ENCODE assay signal across 10 mouse cellular contexts in the genomic region with DNA sequence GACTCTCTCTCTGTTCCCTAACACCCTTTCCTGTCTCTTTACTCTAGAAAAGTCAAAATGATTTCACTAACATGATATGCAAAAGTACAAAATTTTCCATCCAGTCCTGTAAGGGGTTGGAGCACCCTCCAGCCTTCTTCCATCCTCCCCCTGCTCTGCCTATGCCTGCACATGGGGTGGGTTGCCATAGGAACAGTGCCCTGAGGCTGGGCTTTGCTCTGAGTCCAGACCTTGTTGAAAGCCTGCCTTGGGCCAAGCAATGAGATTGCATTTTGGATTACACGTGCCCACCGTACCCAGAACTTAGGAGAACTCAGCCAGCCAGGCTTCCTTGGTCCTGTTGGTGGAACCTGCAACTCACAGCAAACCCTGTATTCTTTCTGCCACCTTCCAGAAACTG. TPM values are rescaled to one million over a fixed set of nuclear protein-coding genes. Genes with fewer than 3 reads are reported as not detected.
DNase-seq lines count a peak whose midpoint lies in the region; ATAC-seq and TF ChIP-seq lines count a peak whose summit lies in the region.
"Had no signal": no experiment of that assay in that cellular context is flagged by ENCODE, and none has a peak within 500 bp of the region (broad histone marks: within the 10 kb centered on the region; RNA-seq: fewer than 3 reads in every experiment).

No protein-coding gene starts in this region.

- H3K4me3 ChIP-seq in lung, embryonic 14.5 days (ENCODE audit: low read depth, low read length): no peak overlapping the region
- no peak overlapping the region for H3K4me3 ChIP-seq in hindbrain, embryonic 15.5 days
- H3K4me3 ChIP-seq in stomach, embryonic 15.5 days (replicated peaks): no peak overlapping the region

- no peaks in the 10 kb centered on the region for H3K36me3 ChIP-seq in lung, embryonic 14.5 days (ENCODE audit: insufficient read depth)
- no peaks in the 10 kb centered on the region for H3K36me3 ChIP-seq in hindbrain, embryonic 15.5 days
- no peaks in the 10 kb centered on the region for H3K36me3 ChIP-seq in stomach, embryonic 15.5 days

- no peak overlapping the region for H3K9ac ChIP-seq in lung, embryonic 14.5 days
- H3K9ac ChIP-seq in hindbrain, embryonic 15.5 days: peak overlapping the region; percentile 19; the same call in 1 of the 2 replicates
- H3K9ac ChIP-seq in stomach, embryonic 15.5 days: no peak overlapping the region
- H3K9ac ChIP-seq: liver, postnatal 0 days had no signal

- no peak overlapping the region for H3K4me2 ChIP-seq in lung, embryonic 14.5 days
- H3K4me2 ChIP-seq in hindbrain, embryonic 15.5 days: no peak overlapping the region
- H3K4me2 ChIP-seq in stomach, embryonic 15.5 days: no peak overlapping the region

- ATAC-seq in lung, embryonic 14.5 days (ENCODE audit: insufficient read depth): 0 out of 2 replicates have a peak, but pooled peaks have one; percentile 36
- ATAC-seq in hindbrain, embryonic 15.5 days (ENCODE audit: low FRiP score, low read depth): peak; percentile 66
- ATAC-seq in stomach, embryonic 15.5 days (ENCODE audit: insufficient read depth, low FRiP score, low read depth): no peak; the same call in 1 of the 2 replicates

- peaks cover 24% of the 10 kb centered on the region for H3K4me1 ChIP-seq in lung, embryonic 14.5 days (ENCODE audit: insufficient read depth)
- peaks cover 37% of the 10 kb centered on the region for H3K4me1 ChIP-seq in hindbrain, embryonic 15.5 days (replicated peaks)
- H3K4me1 ChIP-seq in stomach, embryonic 15.5 days: peaks cover 26% of the 10 kb centered on the region; the same call in 1 of the 2 replicates

- DNase-seq in adrenal gland, postnatal 10 days: peak; percentile 58
- no peak for DNase-seq in adrenal gland, postnatal 4 days (ENCODE audit: low spot score in 2 of 2)
- DNase-seq in lung, embryonic 14.5 days: no peak
- no peak for DNase-seq in lung, adult 18-20 months
- DNase-seq in heart, adult 18-20 months: no peak
- no peak for DNase-seq in kidney, postnatal 25 days
- DNase-seq: cerebellum, adult 8-10 months; liver, postnatal 0 days had no signal

- no peak for TF ChIP-seq CTCF in lung, embryonic 14.5 days (IDR thresholded peaks at IDR 0.05; ENCODE audit: low read depth)

- WGBS in lung, embryonic 14.5 days: 47% methylated on average over 2 of the region's 2 CpGs
- 18% methylated on average over 2 of the region's 2 CpGs for WGBS in hindbrain, embryonic 15.5 days
- 68% methylated on average over 2 of the region's 2 CpGs for WGBS in stomach, embryonic 15.5 days

- no peak overlapping the region for H3K27ac ChIP-seq in lung, embryonic 14.5 days (ENCODE audit: low read depth)
- H3K27ac ChIP-seq in hindbrain, embryonic 15.5 days (replicated peaks): no peak overlapping the region
- H3K27ac ChIP-seq in stomach, embryonic 15.5 days: peak overlapping the region; percentile 44; the same call in 1 of the 2 replicates

- no peaks in the 10 kb centered on the region for H3K27me3 ChIP-seq in lung, embryonic 14.5 days (ENCODE audit: insufficient read depth, low read length)
- H3K27me3 ChIP-seq in hindbrain, embryonic 15.5 days: no peaks in the 10 kb centered on the region
- no peaks in the 10 kb centered on the region for H3K27me3 ChIP-seq in stomach, embryonic 15.5 days (replicated peaks)

- H3K9me3 ChIP-seq in lung, embryonic 14.5 days (ENCODE audit: low read depth, low read length): no peaks in the 10 kb centered on the region
- H3K9me3 ChIP-seq in hindbrain, embryonic 15.5 days: no peaks in the 10 kb centered on the region
- no peaks in the 10 kb centered on the region for H3K9me3 ChIP-seq in stomach, embryonic 15.5 days

RNA-seq across cellular contexts. Expression of a gene that starts 48.5 kb away (rescaled TPM):
- total RNA-seq in adrenal gland, postnatal 10 days (2021): 10 to 100 TPM; 21.9 to 30.5 TPM
- 10 to 100 TPM; 44.2 to 46.2 TPM for total RNA-seq in adrenal gland, postnatal 4 days (2021)
- 29.5 and 34.7 TPM in 2 replicates for polyA plus RNA-seq in lung, embryonic 14.5 days (2014; fragmentation: Nextera tagmentation; extraction: Ambion mirVana)
- 38.2 and 40.3 TPM in 2 replicates for polyA plus RNA-seq in hindbrain, embryonic 15.5 days (2015; fragmentation: Nextera tagmentation; extraction: Ambion mirVana)
- polyA plus RNA-seq in stomach, embryonic 15.5 days (2015; fragmentation: Nextera tagmentation; extraction: Ambion mirVana): 29.8 and 31.5 TPM in 2 replicates
- 10 to 100 TPM; 22.0 to 25.3 TPM for total RNA-seq in heart, adult 18-20 months (2021)
